Mouse (Mus musculus): ENCODE results near the gene Gm28308.

- TF ChIP-seq CTCF (IDR thresholded peaks at IDR 0.05) (no peak), EP300 (IDR thresholded peaks at IDR 0.05) (no peak)
Observed at GRCm38 (mm10) chr6:52262463-52263320, 49.6 kb upstream of the Gm28308 start.

Data from lung, postnatal 0 days (tissue).